Mouse (Mus musculus) frontal cortex, postnatal 14 days (tissue): ENCODE results near the gene Hace1.
"Not testable (repeated sequence)": the region's sequence is repeated elsewhere in the genome, so short reads cannot be mapped to it uniquely, and the experiment has no call there.

Experiments
- DNase-seq, 2 experiments: peaks; one replicate each; pipeline ENCODE4 v3.0.0; 2022; ENCODE audit warnings: low spot score in 2 of 2

Gene Hace1

DNA sequence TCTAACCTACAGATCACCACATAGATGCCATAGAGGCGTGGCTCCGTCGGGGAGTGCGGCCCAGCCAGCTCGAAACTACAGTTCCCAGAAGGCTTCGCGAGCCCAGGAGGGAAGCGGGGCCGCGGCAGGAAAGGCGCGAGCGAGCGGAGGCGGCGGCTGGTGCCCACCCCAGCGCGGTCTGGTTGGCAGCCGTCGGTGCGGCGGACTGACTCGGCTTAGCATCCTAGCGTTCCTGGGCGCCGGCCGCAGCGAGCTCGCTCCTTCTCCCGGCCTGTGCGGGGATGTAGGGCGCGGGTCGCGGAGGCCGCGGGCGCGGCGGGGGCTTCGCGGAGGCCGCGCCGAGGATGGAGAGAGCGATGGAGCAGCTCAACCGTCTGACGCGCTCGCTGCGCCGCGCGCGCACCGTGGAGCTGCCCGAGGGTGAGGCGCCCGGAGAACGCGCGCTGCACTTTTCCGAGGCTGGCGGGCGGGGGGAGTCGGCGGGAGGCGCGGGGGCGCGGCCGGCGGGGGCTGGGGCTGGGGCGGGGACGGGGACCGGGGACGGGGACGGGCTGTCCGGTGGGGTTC lies at the start of gene Hace1:
TSS of gene Hace1 (plus strand) at position 99 of the 567 bp plus-strand sequence.
- peak; percentile 67 to 85 for DNase-seq

- not testable (repeated sequence) for DNase-seq
Observed at GRCm38 (mm10) chr10:45537334-45537733, 40.3 kb upstream of the Hace1 start.

GRCm38 (mm10) chr10:45542726-45543125 lies 34.9 kb upstream of the Hace1 start:
- DNase-seq, result no peak

- DNase-seq, result no peak
Observed at GRCm38 (mm10) chr10:45546799-45547198, 30.8 kb upstream of the Hace1 start.

DNA sequence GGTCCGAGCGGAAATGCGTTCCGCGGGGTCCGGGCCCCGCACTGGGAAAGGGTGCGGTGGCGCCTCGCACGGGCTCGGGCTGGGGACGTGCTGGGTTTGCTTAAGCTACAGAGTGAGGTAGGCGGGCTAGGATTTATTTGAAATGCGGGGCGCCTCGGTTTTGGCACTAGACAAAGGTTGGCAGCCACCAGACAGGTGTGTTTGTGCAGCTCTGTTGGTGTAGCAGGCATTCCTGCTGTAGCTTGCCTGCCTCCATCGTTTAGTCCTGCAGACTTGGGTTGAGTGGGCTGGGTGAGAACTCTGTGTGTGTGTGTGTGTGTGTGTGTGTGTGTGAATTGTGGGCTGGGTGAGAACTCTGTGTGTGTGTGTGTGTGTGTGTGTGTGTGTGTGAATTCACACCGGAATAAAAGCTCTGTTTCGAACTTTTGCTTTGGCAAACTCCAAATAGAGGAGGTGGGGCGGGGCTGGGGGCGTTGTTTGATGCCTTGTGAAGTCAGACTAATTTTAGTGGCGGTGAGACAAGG lies 731 bp downstream of the Hace1 start:
- peak; percentile 35 to 41 for DNase-seq

GRCm38 (mm10) chr10:45583310-45583709 lies 5.7 kb downstream of the Hace1 start:
- DNase-seq, result no peak

- DNase-seq, result no peak
Observed at GRCm38 (mm10) chr10:45583829-45584228, 6.2 kb downstream of the Hace1 start.

DNA sequence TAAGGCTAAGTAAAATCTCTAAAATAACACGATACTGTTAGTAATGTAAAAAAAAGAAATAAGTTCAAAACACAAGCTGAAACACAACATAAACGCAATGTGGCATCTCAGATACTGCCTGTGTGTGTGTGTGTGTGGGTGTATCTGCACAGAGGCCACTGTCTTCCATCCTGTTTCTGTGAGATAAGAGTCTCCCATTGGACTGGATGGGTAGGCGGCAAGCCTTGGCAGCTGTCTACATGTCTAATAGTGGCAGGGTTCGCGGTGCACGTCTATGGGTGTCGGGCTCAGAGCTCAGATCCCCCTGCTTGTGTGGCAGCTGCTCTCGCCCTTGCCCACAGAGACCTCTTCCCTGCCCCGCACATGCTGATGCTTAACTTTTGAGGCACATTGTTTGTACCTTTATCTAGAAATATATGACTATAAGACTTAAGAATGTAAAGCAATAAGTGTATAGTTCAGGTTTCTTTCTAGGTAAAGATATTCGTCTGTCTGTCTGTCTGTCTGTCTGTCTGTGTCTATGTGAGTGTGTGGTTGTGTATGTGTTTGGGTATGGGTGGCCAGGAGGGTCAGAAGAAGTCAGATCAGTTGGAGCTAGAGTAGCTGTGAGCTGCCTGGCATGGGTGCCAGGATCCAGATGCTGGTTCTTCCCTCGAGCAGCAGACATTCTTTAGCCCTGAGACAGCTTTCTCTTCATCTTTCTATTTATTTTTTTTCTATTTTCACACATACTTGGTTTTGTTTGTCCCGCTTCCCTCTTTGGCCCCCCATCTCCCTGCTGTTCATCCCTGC lies 6.9 kb downstream of the Hace1 start:
- no peak for DNase-seq

DNA sequence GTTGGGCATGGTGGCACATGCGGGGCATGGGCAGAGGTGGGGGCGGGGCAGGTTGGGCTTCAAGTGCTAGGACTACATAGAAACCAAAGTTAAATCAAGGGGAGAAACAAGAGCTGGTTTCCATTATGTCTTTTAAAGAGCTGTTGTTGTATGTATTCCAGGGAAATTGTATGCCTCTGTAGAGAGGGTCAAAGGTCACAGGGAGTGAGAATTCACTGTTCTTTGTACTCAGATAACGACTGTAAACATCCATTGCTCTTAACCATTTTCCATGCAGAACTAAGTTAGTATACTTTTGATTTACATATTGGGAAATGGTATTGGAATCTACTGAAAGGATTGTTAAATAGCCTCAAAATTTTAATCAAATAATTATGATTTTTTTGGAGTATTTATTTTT lies 28.2 kb downstream of the Hace1 start:
- no peak for DNase-seq

GRCm38 (mm10) chr10:45610727-45611126 lies 33.1 kb downstream of the Hace1 start:
- DNase-seq, result no peak

DNA sequence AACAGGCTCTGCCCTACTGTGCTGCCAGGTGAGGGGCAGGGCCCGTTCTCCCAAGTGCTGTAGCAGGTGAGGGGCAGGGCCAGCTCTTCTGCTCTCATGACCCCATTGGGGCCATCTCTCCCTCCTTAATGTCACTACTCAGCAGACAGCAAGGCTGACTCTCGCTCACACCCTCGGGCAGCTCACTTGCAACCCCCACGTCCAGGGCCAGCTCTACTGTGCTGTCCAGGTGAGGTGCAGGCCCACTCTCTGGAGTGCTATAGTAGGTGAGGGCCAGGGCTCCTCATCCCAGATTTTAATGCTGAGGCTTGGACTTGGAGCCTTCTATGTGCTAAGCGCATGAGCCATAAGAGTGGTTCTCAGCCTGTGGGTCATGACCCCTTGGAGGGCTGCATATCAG lies 38.4 kb downstream of the Hace1 start:
- no peak for DNase-seq

DNA sequence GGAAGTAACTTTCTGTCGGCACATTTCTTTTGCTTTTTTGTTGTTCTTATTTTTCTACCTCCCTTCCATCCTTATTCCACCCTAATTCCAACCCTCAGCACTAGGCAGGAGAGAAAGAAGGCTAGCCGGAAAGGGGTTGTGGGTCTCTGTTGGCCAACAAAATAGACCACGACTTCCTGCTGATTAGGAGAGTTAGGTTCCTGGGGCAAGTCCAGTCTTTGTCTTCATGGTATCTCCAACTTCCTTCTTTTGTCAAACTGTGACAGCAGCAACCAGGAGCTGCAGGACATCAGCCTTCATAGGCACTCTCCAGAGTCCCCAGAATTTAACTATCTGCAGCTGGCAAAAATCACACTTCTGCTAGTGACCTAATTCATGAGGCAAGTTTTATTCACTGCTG lies 41.4 kb downstream of the Hace1 start:
- no peak for DNase-seq

- DNase-seq, result no peak
Observed at GRCm38 (mm10) chr10:45631995-45632394, 54.4 kb downstream of the Hace1 start.

GRCm38 (mm10) chr10:45632641-45633040 lies 55.0 kb downstream of the Hace1 start:
- DNase-seq, result no peak

- no peak for DNase-seq
Observed at GRCm38 (mm10) chr10:45635201-45635600, 57.6 kb downstream of the Hace1 start.

GRCm38 (mm10) chr10:45639762-45640161 lies 62.1 kb downstream of the Hace1 start:
- no peak for DNase-seq

- DNase-seq, result no peak
Observed at GRCm38 (mm10) chr10:45654026-45654425, 76.4 kb downstream of the Hace1 start.

DNA sequence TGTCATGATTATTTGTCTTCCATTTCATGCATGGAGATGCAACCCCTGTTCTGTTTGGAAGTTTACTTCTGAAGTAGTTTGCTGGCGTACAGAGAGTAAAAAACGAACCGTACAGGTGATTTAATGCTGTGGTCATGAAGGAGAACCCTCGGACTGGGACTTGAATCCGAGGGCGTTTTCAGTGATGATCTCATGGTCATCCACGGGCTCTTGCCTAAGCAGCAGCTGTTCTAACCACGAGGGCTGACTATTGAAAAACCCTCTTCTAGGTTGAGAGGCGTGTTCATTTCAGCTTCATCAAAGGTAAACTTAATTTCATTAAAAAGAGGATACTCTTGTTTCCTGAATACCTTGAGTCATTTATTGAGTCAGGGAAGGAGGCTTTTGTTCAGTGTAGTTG lies 84.4 kb downstream of the Hace1 start:
- DNase-seq, result no peak

DNA sequence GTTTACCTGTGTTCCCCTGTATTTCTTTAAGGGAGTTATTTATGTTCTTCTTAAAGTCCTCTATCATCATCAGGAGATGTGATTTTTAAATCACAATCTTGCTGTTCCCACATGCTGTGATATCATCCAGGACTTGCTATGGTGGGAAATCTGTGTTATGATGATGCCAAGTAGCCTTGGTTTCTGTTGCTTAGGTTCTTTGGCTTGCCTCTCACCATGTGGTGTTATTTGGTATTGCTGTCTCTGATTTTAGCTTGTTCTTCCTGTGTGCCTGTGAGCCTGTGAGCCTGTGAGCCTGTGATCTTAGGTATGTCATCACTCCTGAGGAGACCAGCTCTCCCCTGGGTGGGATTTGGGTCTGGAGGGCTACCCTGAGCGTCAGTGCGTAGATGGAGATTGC lies 90.6 kb downstream of the Hace1 start:
- DNase-seq, result no peak

DNA sequence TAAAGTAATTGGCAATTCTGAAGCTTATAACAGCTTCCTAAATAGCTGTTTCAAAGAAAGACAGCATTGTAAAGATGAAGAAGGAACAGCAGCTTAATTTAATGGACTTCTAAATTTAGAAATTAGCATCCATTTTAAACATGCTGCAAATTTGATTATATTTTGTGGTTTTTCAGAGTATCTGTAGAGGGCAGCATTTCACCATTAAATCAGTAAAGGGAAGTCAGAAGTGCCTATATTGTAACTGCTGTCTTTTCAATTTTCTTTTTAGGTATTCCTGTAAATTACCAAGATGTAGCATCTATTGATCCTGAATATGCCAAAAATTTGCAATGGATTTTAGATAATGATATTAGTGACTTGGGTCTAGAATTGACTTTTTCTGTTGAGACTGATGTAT lies 99.2 kb downstream of the Hace1 start:
- DNase-seq, result no peak

DNA sequence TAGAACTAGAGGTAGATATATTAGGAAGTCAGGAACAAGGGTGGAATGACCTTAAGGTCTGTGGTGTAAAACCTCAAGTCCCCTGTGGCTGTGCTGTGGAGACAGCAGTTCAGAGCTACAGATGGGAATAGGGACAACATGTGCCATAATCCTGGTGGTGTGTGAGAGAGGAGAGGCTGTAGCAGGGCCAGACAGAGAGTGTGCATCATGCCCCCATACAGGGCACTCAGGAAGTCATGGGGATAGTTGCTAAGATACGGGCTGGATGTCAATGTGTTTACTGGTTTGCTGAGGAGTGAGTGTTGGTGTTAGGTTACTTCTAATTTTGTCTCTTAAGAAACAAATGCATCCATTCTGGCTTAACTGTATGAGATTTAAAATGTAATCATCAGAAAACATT lies 108.6 kb downstream of the Hace1 start:
- DNase-seq, result no peak

DNA sequence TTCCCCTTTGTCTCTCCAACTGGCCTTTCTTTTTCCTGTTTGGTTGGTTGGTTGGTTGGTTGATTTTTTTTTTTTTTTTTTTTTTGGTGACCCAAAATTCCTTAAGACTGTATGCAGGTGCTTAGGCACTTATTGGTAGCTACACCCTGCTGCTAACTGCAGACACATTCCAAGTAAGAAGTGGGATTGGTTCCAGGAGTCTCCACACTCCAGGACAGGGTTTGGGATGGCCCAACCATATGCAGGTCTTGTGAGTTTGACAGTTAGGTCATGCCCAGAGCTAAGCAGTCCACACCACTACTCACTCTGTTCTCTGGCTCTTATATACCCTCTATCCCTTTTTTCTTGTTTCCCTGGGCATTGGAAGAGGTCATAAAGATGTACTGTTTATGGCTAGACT lies 117.3 kb downstream of the Hace1 start:
- no peak for DNase-seq

GRCm38 (mm10) chr10:45695522-45695921 lies 117.9 kb downstream of the Hace1 start:
- no peak for DNase-seq
